Mouse (Mus musculus) heart, embryonic 11.5 days (tissue): ENCODE data around the gene Pnrc2. TPM values are rescaled to one million over a fixed set of nuclear protein-coding genes. Genes with fewer than 3 reads are reported as not detected.

Experiments used
- ATAC-seq: fragments of 200-750 bp; cut with Nextera tagmentation; replicated peaks from 2 replicates; pipeline ENCODE4 v1.8.0; 2017; ENCODE audit warnings: moderate library complexity; ENCODE audit not compliant: insufficient number of reproducible peaks, low FRiP score, low TSS enrichment
- H3K27ac ChIP-seq: fragments of 300-500 bp; sonication (generic); 2 replicates; pipeline ENCODE4 v1.5.1; 2014; ENCODE audit warnings: mild to moderate bottlenecking, low read depth, low read length
- H3K27me3 ChIP-seq: fragments of 300-500 bp; sonication (generic); 2 replicates; pipeline ENCODE4 v1.6.1; 2014; ENCODE audit warnings: mild to moderate bottlenecking, low read length, mixed read lengths; ENCODE audit not compliant: control insufficient read depth, insufficient read depth
- H3K36me3 ChIP-seq: fragments of 300-500 bp; sonication (generic); 2 replicates; pipeline ENCODE4 v1.6.1; 2014; ENCODE audit warnings: mild to moderate bottlenecking, low read length, moderate library complexity, mixed read lengths; ENCODE audit not compliant: control insufficient read depth, insufficient read depth
- H3K4me1 ChIP-seq: fragments of 300-500 bp; sonication (generic); 2 replicates; pipeline ENCODE4 v1.6.1; 2014; ENCODE audit warnings: low read length; ENCODE audit not compliant: control insufficient read depth, insufficient read depth
- H3K4me2 ChIP-seq: fragments of 300-500 bp; sonication (generic); 2 replicates; pipeline ENCODE4 v1.6.1; 2014; ENCODE audit warnings: mild to moderate bottlenecking, moderate library complexity
- H3K4me3 ChIP-seq: fragments of 300-500 bp; sonication (generic); 2 replicates; pipeline ENCODE4 v1.5.1; 2014; ENCODE audit warnings: low read depth, low read length
- H3K9ac ChIP-seq: fragments of 300-500 bp; sonication (generic); 2 replicates; pipeline ENCODE4 v1.6.1; 2014; ENCODE audit warnings: mild to moderate bottlenecking, low read depth, low read length, moderate library complexity
- H3K9me3 ChIP-seq: fragments of 300-500 bp; sonication (generic); replicated peaks from 2 replicates; pipeline ENCODE4 v1.6.1; 2016; ENCODE audit warnings: low read length; ENCODE audit not compliant: control insufficient read depth
- WGBS: fragments of 180-500 bp; shearing (Covaris S2); extraction: QIAGEN DNeasy Blood & Tissue Kit; methylation state at CpG from one replicate; pipeline ENCODE4 v1.1.7; 2014; ENCODE audit not compliant: insufficient replicate concordance; 5-methylcytosine and 5-hydroxymethylcytosine counted together
- polyA plus RNA-seq: library from polyadenylated mRNA; unstranded; fragments of >200 nt; fragmentation: Nextera tagmentation; extraction: Ambion mirVana; gene quantifications from 2 replicates; pipeline ENCODE4 v1.2.1, GENCODE M21; 2014

The Pnrc2 gene
- polyA plus RNA-seq, 1 experiment from 2014 or later: 138 TPM

DNA sequence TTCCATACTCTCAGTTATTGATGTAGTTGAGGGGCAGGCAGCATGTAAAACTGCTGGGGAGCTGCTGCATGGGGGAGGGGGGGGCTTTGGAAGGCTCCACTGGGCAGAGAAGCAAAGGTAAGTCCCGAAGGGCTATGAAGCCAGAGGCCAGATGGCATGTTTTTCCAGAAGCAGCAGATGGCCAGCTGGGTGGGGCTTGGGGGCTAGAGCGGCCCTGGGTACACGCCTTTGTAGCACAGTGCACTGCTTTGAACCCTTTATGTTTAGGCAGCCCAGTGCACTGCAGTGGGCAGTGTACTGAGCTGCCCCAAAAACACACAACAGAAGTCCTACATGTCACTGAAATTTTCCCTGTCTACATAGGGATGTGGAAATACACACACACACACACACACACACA is 39.2 kb upstream of the Pnrc2 start:
- H3K4me3 ChIP-seq: no peak overlapping the region
- no peaks in the 10 kb centered on the region for H3K9me3 ChIP-seq
- H3K4me1 ChIP-seq: peaks cover 6% of the 10 kb centered on the region; the same call in 1 of the 2 replicates
- H3K4me2 ChIP-seq: no peak overlapping the region
- H3K27me3 ChIP-seq: no peaks in the 10 kb centered on the region
- no peaks in the 10 kb centered on the region for H3K36me3 ChIP-seq
- no peak for ATAC-seq
- no peak overlapping the region for H3K9ac ChIP-seq
- 46% methylated on average over 3 of the region's 3 CpGs for WGBS
- H3K27ac ChIP-seq: no peak overlapping the region

DNA sequence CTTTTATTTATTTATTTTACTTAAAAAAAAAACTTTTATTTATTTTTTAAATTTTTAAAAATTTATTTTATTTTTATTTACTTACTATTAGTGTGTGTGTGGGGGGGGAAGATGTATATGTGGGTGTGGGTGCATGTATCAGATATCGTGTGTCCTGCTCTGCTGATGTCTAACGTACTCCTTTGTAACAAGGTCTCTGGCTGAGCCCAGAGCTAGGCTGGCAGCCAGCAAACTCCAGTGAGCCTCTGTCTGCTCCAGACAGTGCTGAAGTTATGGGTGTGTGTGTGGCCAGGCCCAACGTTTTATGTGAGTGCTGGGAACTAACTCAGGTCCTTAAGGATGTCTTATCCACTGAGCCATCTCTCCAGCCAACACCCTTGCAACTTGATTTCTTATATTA is 38.5 kb upstream of the Pnrc2 start:
- Histone ChIP-seq H3K9ac (0 out of 2 replicates have a peak overlapping the region, but pooled peaks have one; percentile 5), H3K4me3 (no peak overlapping the region), H3K27ac (no peak overlapping the region), H3K4me1 (peaks cover 6% of the 10 kb centered on the region; the same call in 1 of the 2 replicates), H3K27me3 (no peaks in the 10 kb centered on the region), H3K9me3 (no peaks in the 10 kb centered on the region), H3K36me3 (no peaks in the 10 kb centered on the region), H3K4me2 (no peak overlapping the region)
- 62% methylated on average over 3 of the region's 3 CpGs for WGBS
- ATAC-seq: no peak

DNA sequence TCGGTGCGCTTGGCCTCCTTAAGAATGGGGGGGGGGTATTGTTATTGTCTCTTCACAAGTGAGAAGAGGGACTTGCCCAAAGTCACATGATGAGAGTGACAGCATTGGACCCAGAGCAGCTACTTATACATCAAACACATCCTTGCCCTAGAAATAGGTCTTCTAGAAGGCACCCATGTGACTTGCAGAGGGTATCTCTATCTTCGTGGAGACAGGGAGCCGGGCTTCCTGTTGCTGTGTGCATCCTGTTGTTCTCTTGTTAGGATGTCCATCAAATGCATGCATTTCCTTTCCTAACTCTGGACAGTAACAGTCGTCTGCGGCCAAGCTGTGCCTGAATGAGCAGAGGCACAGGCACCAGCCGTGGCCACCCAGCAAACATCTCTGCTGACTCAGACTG is 37.9 kb upstream of the Pnrc2 start:
- Histone ChIP-seq H3K27me3 (0 out of 2 replicates have a peak, but pooled peaks cover 3% of the 10 kb centered on the region), H3K36me3 (no peaks in the 10 kb centered on the region), H3K27ac (no peak overlapping the region), H3K4me1 (peaks cover 6% of the 10 kb centered on the region; the same call in 1 of the 2 replicates), H3K4me2 (no peak overlapping the region), H3K4me3 (no peak overlapping the region), H3K9ac (no peak overlapping the region), H3K9me3 (no peaks in the 10 kb centered on the region)
- no peak for ATAC-seq
- 60% methylated on average over 7 of the region's 7 CpGs for WGBS

DNA sequence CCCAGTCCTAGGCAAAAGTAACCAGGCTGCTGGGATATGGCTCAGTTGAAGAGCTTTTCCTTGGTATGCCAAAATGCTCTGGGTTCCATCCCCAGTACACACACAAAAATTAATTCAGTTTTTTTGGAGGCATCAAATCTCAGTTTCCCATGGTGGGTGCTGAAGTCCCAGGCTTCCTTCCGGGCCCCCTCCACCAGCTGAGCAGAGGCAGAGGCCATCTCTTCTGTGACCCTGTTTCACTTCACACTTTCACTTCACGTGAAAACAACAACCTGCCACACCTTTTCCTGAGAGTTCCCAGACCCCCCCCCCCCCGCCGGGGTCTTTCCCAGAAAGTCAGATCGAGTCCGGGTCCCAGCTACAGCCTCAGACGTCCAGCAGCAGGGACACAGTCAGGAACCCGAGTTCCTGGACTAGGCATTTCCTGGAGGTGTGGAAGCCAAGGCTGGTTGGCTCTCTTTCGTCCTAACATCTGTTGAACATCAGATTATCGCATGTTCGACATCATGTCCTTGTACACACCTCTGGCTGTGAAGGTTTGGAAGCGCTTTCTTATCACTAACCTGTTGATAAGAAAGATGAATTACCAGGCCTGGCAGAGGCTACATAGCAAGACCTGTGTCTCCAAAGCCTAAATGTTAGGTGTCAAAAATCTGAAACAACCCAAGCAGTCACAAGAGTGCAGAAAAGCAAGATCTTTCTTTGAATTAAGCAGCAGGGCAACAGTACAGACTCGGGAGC is 35.8 kb upstream of the Pnrc2 start:
- Histone ChIP-seq H3K4me3 (no peak overlapping the region), H3K4me1 (peaks cover 6% of the 10 kb centered on the region; the same call in 1 of the 2 replicates), H3K27ac (no peak overlapping the region), H3K27me3 (peaks cover 7% of the 10 kb centered on the region; the same call in 1 of the 2 replicates), H3K4me2 (peak overlapping the region; percentile 17; the same call in 1 of the 2 replicates), H3K9ac (0 out of 2 replicates have a peak overlapping the region, but pooled peaks have one; percentile 22), H3K36me3 (no peaks in the 10 kb centered on the region), H3K9me3 (no peaks in the 10 kb centered on the region)
- ATAC-seq: no peak
- 17% methylated on average over 13 of the region's 13 CpGs for WGBS

DNA sequence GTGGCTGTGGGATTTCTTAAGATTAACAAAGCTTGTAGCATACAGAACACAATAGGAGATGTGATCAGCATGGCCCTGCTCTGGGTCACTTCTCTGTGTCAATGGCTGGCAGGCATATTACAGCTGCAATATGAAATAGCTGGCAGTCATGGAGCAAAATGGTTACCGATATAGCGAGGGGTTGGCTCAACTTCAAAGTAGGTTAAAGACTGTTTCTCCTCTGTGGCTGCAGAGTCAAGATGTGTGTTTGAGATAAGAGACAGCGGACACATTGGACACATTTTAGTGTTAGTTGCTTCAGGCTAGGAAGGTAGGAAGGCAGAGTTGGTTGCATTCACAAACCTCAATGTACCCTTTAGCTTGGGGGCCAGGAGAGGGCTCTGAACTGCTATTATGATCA is 33.0 kb upstream of the Pnrc2 start:
- peaks cover 7% of the 10 kb centered on the region; the same call in 1 of the 2 replicates for H3K27me3 ChIP-seq
- H3K27ac ChIP-seq: no peak overlapping the region
- H3K36me3 ChIP-seq: no peaks in the 10 kb centered on the region
- no peak overlapping the region for H3K9ac ChIP-seq
- WGBS: 83% methylated on average over 3 of the region's 3 CpGs
- no peak overlapping the region for H3K4me2 ChIP-seq
- no peak for ATAC-seq
- peaks cover 6% of the 10 kb centered on the region; the same call in 1 of the 2 replicates for H3K4me1 ChIP-seq
- H3K9me3 ChIP-seq: no peaks in the 10 kb centered on the region
- H3K4me3 ChIP-seq: no peak overlapping the region

DNA sequence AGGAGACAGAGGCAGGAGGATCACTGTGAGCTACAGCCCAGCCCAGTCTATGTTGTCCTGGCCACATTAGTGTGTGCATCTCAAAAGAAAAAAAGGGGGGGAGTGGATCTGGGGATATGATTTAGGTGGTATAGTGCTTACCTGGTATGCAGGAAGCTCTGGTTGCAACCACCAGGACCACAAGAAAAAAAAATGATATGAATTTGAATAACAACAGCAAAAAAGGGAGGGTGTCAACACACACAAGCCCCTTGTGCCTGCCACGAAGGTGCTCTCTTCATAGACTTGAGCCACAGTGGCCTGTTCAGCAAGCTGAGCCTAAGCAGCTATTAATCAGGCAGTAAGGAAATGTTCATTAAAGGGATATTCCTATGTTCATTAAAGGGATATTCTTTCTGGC is 31.2 kb upstream of the Pnrc2 start:
- no peaks in the 10 kb centered on the region for H3K36me3 ChIP-seq
- H3K27ac ChIP-seq: no peak overlapping the region
- H3K9ac ChIP-seq: no peak overlapping the region
- peaks cover 7% of the 10 kb centered on the region; the same call in 1 of the 2 replicates for H3K27me3 ChIP-seq
- 73% methylated on average over 1 of the region's 1 CpGs for WGBS
- H3K4me2 ChIP-seq: no peak overlapping the region
- H3K4me3 ChIP-seq: no peak overlapping the region
- ATAC-seq: no peak
- H3K4me1 ChIP-seq: peaks cover 6% of the 10 kb centered on the region; the same call in 1 of the 2 replicates
- no peaks in the 10 kb centered on the region for H3K9me3 ChIP-seq

DNA sequence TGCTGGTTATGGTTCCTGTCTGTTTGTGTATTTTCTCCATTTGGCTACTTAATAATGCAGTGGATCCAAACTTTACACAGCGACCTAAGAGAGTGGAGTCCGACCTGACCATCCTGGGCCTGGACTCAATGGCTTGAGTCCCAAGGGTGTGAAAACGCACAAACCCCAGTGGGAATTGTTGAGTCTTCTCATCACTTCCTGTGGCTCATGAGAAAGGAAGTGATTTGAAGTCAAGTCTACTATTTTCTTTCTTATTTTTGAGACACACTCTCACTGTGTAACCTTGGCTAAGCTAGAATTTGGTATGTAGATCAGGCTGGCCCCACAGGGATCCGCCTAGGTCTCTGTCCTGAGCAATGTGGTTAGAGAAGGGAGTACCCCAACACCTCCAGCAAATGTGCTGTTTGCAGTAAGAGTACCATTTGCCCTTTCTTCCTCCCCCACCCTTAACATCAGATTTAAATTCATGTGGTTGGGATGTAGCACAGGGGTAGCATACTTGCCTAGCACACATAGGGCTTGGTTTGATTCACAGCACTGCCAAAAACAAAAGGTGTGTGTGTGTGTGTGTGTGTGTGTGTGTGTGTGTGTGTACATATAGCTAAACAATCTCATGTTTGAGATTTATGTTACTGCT is 29.1 kb upstream of the Pnrc2 start:
- no peaks in the 10 kb centered on the region for H3K36me3 ChIP-seq
- H3K9me3 ChIP-seq: no peaks in the 10 kb centered on the region
- H3K4me2 ChIP-seq: no peak overlapping the region
- H3K4me3 ChIP-seq: no peak overlapping the region
- H3K27ac ChIP-seq: no peak overlapping the region
- H3K9ac ChIP-seq: no peak overlapping the region
- WGBS: 81% methylated on average over 4 of the region's 4 CpGs
- ATAC-seq: no peak
- H3K4me1 ChIP-seq: peaks cover 6% of the 10 kb centered on the region; the same call in 1 of the 2 replicates
- peaks cover 7% of the 10 kb centered on the region; the same call in 1 of the 2 replicates for H3K27me3 ChIP-seq

DNA sequence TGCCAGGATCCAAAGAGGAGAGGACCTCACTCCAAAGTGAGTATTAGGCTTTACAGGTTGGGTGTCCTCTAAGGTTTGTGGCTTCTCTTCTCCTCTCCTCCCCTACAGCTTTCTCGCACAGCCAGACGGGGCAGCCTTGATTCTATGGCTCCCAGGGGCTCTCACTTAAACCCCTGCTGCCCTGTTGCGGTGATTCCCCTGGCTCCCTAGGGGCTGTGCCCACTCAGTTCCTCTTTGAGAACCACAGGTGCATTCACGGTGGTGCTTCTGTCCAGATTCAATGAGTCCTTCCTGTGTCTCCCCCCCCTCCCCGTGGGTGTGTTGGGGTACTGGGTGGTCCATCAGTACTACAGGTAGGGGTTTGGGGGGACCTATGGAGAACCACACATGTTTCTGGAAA is 26.4 kb upstream of the Pnrc2 start:
- Histone ChIP-seq H3K27ac (no peak overlapping the region), H3K9me3 (no peaks in the 10 kb centered on the region), H3K36me3 (no peaks in the 10 kb centered on the region), H3K27me3 (0 out of 2 replicates have a peak, but pooled peaks cover 1% of the 10 kb centered on the region), H3K9ac (no peak overlapping the region), H3K4me3 (no peak overlapping the region), H3K4me1 (peaks cover 9% of the 10 kb centered on the region), H3K4me2 (no peak overlapping the region)
- 74% methylated on average over 5 of the region's 5 CpGs for WGBS
- no peak for ATAC-seq
